In genomic region chr1:175923848-175924787, GRCm38 (mm10) we compare ENCODE assay signal across 9 mouse cellular contexts. TPM values are rescaled to one million over a fixed set of nuclear protein-coding genes. Genes with fewer than 3 reads are reported as not detected.
DNase-seq lines count a peak whose midpoint lies in the region; ATAC-seq lines count a peak whose summit lies in the region.
"Had no signal": no experiment of that assay in that cellular context is flagged by ENCODE, and none has a peak within 500 bp of the region (broad histone marks: within the 10 kb centered on the region; RNA-seq: fewer than 3 reads in every experiment).

No protein-coding gene starts in this region.

- H3K9ac ChIP-seq in heart, embryonic 12.5 days, result no peak overlapping the region
- no peak overlapping the region for H3K9ac ChIP-seq in forebrain, embryonic 16.5 days (replicated peaks; ENCODE audit: low read depth, low read length)
- H3K9ac ChIP-seq in midbrain, embryonic 14.5 days (replicated peaks; ENCODE audit: low read length), result no peak overlapping the region

- WGBS in heart, embryonic 12.5 days, result 44% methylated on average over 7 of the region's 7 CpGs
- 45% methylated on average over 7 of the region's 7 CpGs for WGBS in forebrain, embryonic 16.5 days
- 56% methylated on average over 7 of the region's 7 CpGs for WGBS in midbrain, embryonic 14.5 days

- ATAC-seq in heart, embryonic 12.5 days (ENCODE audit: insufficient number of reproducible peaks, low FRiP score), result no peak
- ATAC-seq in forebrain, embryonic 16.5 days, result peak; percentile 49
- ATAC-seq in midbrain, embryonic 14.5 days (ENCODE audit: low FRiP score, low TSS enrichment), result 0 out of 2 replicates have a peak, but pooled peaks have one; percentile 40

- H3K4me1 ChIP-seq in heart, embryonic 12.5 days (replicated peaks), result no peaks in the 10 kb centered on the region
- H3K4me1 ChIP-seq in forebrain, embryonic 16.5 days (replicated peaks; ENCODE audit: control insufficient read depth, insufficient read depth, low read length), result no peaks in the 10 kb centered on the region
- no peaks in the 10 kb centered on the region for H3K4me1 ChIP-seq in midbrain, embryonic 14.5 days (ENCODE audit: control insufficient read depth, insufficient read depth, low read length)

- no peak overlapping the region for H3K4me3 ChIP-seq in heart, embryonic 12.5 days
- no peak overlapping the region for H3K4me3 ChIP-seq in forebrain, embryonic 16.5 days (replicated peaks; ENCODE audit: low read length)
- no peak overlapping the region for H3K4me3 ChIP-seq in midbrain, embryonic 14.5 days (replicated peaks; ENCODE audit: low read depth, low read length)
- H3K4me3 ChIP-seq: myocyte had no signal

- H3K36me3 ChIP-seq in heart, embryonic 12.5 days, result no peaks in the 10 kb centered on the region
- no peaks in the 10 kb centered on the region for H3K36me3 ChIP-seq in forebrain, embryonic 16.5 days (ENCODE audit: control insufficient read depth, insufficient read depth)
- no peaks in the 10 kb centered on the region for H3K36me3 ChIP-seq in midbrain, embryonic 14.5 days (ENCODE audit: control insufficient read depth, insufficient read depth, low read length)

- peak; percentile 72 for DNase-seq in heart, adult 8-10 months (ENCODE audit: low spot score)
- peak; percentile 43 for DNase-seq in cerebellum, adult 11-12 months
- peak; percentile 53 for DNase-seq in hindlimb bud, embryonic 11.5 days (ENCODE audit: extremely low spot score, low read depth, low spot score)
- DNase-seq in left cerebral cortex, adult 18-20 months (ENCODE audit: low spot score in 2 of 2), result peak; percentile 81 to 90
- peak; percentile 93 for DNase-seq in midbrain, embryonic 14.5 days
- peak; percentile 21 for DNase-seq in spleen, adult 12 weeks (ENCODE audit: low spot score)

- no peak overlapping the region for H3K4me2 ChIP-seq in heart, embryonic 12.5 days
- no peak overlapping the region for H3K4me2 ChIP-seq in forebrain, embryonic 16.5 days (ENCODE audit: low read length)
- H3K4me2 ChIP-seq in midbrain, embryonic 14.5 days (ENCODE audit: low read length), result no peak overlapping the region

- no peaks in the 10 kb centered on the region for H3K27me3 ChIP-seq in heart, embryonic 12.5 days (replicated peaks)
- no peaks in the 10 kb centered on the region for H3K27me3 ChIP-seq in forebrain, embryonic 16.5 days (replicated peaks; ENCODE audit: control insufficient read depth, insufficient read depth, low read length)
- no peaks in the 10 kb centered on the region for H3K27me3 ChIP-seq in midbrain, embryonic 14.5 days (ENCODE audit: control insufficient read depth, insufficient read depth, low read length)

- no peaks in the 10 kb centered on the region for H3K9me3 ChIP-seq in heart, embryonic 12.5 days (replicated peaks)
- no peaks in the 10 kb centered on the region for H3K9me3 ChIP-seq in forebrain, embryonic 16.5 days (ENCODE audit: control insufficient read depth, low read length)
- no peaks in the 10 kb centered on the region for H3K9me3 ChIP-seq in midbrain, embryonic 14.5 days (ENCODE audit: control insufficient read depth, low read length)

- H3K27ac ChIP-seq in heart, embryonic 12.5 days (ENCODE audit: poor library complexity, severe bottlenecking), result no peak overlapping the region
- no peak overlapping the region for H3K27ac ChIP-seq in forebrain, embryonic 16.5 days (ENCODE audit: low read length)
- H3K27ac ChIP-seq in midbrain, embryonic 14.5 days (replicated peaks; ENCODE audit: low read depth, low read length), result no peak overlapping the region

RNA-seq across cellular contexts. Expression of gene Gm38100, which starts 4.0 kb away (rescaled TPM):
- not detected for total RNA-seq in heart, adult 8-10 months (2022)
- polyA plus RNA-seq in heart, embryonic 12.5 days (2016; fragmentation: Nextera tagmentation; extraction: Ambion mirVana), result not detected in 2 replicates
- 0.27 TPM in 1 of 2 replicates, not detected in the other for polyA plus RNA-seq in forebrain, embryonic 16.5 days (2015; fragmentation: Nextera tagmentation; extraction: Ambion mirVana)
- total RNA-seq in left cerebral cortex, adult 18-20 months (2021), result not detected
- polyA plus RNA-seq in midbrain, embryonic 14.5 days (2014; fragmentation: Nextera tagmentation; extraction: Ambion mirVana), result not detected in 2 replicates
- polyA plus RNA-seq: myocyte had no signal

RNA-seq across cellular contexts. Expression of gene Exo1, which starts 43.7 kb away (rescaled TPM):
- total RNA-seq in heart, adult 8-10 months (2022), result under 1 TPM in 1 of 4 experiments, not detected in 3; 0.57 TPM
- polyA plus RNA-seq in heart, embryonic 12.5 days (2016; fragmentation: Nextera tagmentation; extraction: Ambion mirVana), result 44.2 and 47.4 TPM in 2 replicates
- polyA plus RNA-seq in forebrain, embryonic 16.5 days (2015; fragmentation: Nextera tagmentation; extraction: Ambion mirVana), result 20.4 and 28.5 TPM in 2 replicates
- 1 to 10 TPM in 1 of 2 experiments, under 1 TPM in 1; 0.42 to 1.0 TPM for total RNA-seq in left cerebral cortex, adult 18-20 months (2021)
- polyA plus RNA-seq in midbrain, embryonic 14.5 days (2014; fragmentation: Nextera tagmentation; extraction: Ambion mirVana), result 6.4 and 17.1 TPM in 2 replicates

RNA-seq across cellular contexts. Expression of gene Rbm8a2, which starts 54.8 kb away (rescaled TPM):
- not detected for total RNA-seq in heart, adult 8-10 months (2022)
- polyA plus RNA-seq in heart, embryonic 12.5 days (2016; fragmentation: Nextera tagmentation; extraction: Ambion mirVana), result 0.42 and 0.51 TPM in 2 replicates
- 0.47 and 0.48 TPM in 2 replicates for polyA plus RNA-seq in forebrain, embryonic 16.5 days (2015; fragmentation: Nextera tagmentation; extraction: Ambion mirVana)
- not detected for total RNA-seq in left cerebral cortex, adult 18-20 months (2021)
- polyA plus RNA-seq in midbrain, embryonic 14.5 days (2014; fragmentation: Nextera tagmentation; extraction: Ambion mirVana), result 0.59 and 1.0 TPM in 2 replicates

Comparison
In these comparisons a context has a peak if more than half of its experiments do, and no peak if none do; other contexts are left out.
1. DNase-seq: peak in every context shown above with its lines; median percentile 93 in midbrain, embryonic 14.5 days; 86 in left cerebral cortex, adult 18-20 months; 72 in heart, adult 8-10 months; 53 in hindlimb bud, embryonic 11.5 days; 43 in cerebellum, adult 11-12 months; 21 in spleen, adult 12 weeks.